Mouse (Mus musculus) spleen, adult 2 months (tissue): ENCODE results near the gene Slc5a3. TPM values are rescaled to one million over a fixed set of nuclear protein-coding genes. Genes with fewer than 3 reads are reported as not detected.

Source experiments
- DNase-seq, 2 experiments: peaks; one replicate each; pipeline versions ENCODE4 v3.0.0 to v3.0.0-alpha.2; 2012 to 2021; ENCODE audit warnings: low spot score in 2 of 2, low read depth in 1 of 2
- H3K27ac ChIP-seq: fragments of 200-500 bp; 2 replicates; pipeline ENCODE4 v1.5.1; 2012; ENCODE audit warnings: low read length, inconsistent platforms; ENCODE audit not compliant: insufficient read depth
- H3K27me3 ChIP-seq: fragments of 200-500 bp; 2 replicates; pipeline ENCODE4 v1.6.1; 2012; ENCODE audit warnings: mild to moderate bottlenecking, moderate library complexity, low read length, inconsistent platforms; ENCODE audit not compliant: control insufficient read depth, insufficient read depth
- H3K36me3 ChIP-seq: fragments of 200-500 bp; 2 replicates; pipeline ENCODE4 v1.6.1; 2012; ENCODE audit warnings: mild to moderate bottlenecking, low read length, inconsistent platforms; ENCODE audit not compliant: control insufficient read depth, insufficient read depth
- H3K4me1 ChIP-seq: fragments of 200-500 bp; 2 replicates; pipeline ENCODE4 v1.6.1; 2011; ENCODE audit warnings: inconsistent platforms; ENCODE audit not compliant: control insufficient read depth, insufficient read depth, insufficient read length
- H3K4me3 ChIP-seq: fragments of 200-500 bp; 2 replicates; pipeline ENCODE4 v1.5.1; 2011; ENCODE audit warnings: mild to moderate bottlenecking, inconsistent platforms; ENCODE audit not compliant: insufficient read depth, insufficient read length; ENCODE audit errors: extremely low read depth
- CTCF ChIP-seq: fragments of 200-500 bp; IDR thresholded peaks from 2 replicates; pipeline ENCODE4 v1.5.1; 2011; ENCODE audit warnings: mild to moderate bottlenecking, inconsistent platforms; ENCODE audit not compliant: insufficient read depth, insufficient read length, insufficient replicate concordance; ENCODE audit errors: extremely low read depth
- POLR2A ChIP-seq: fragments of 200-500 bp; IDR thresholded peaks from 2 replicates; pipeline ENCODE4 v1.6.1; 2011; ENCODE audit warnings: low read depth, low read length, inconsistent platforms
- WGBS: fragments of 180-500 bp; shearing (Covaris S2); methylation state at CpG from one replicate; pipeline ENCODE4 v1.1.7; 2018; 5-methylcytosine and 5-hydroxymethylcytosine counted together
- polyA plus RNA-seq: library from polyadenylated mRNA; depleted of rRNA; stranded (reverse); fragments of >200 nt; gene quantifications from 2 replicates; pipeline ENCODE4 v1.2.3, GENCODE M21; 2012

The Slc5a3 gene
- polyA plus RNA-seq, 1 experiment = 0.74 TPM

- TF ChIP-seq POLR2A = no peak
- no peak for TF ChIP-seq CTCF
- Histone ChIP-seq H3K36me3 (no peaks in the 10 kb centered on the region), H3K4me1 (no peaks in the 10 kb centered on the region), H3K4me3 (no peak overlapping the region), H3K27ac (no peak overlapping the region), H3K27me3 (no peaks in the 10 kb centered on the region)
- WGBS = 88% methylated on average over 13 of the region's 13 CpGs
- no peak for DNase-seq
These were observed 60.9 kb downstream of the Slc5a3 start for GRCm38 (mm10) chr16:92119013-92119515.

- Histone ChIP-seq H3K4me1 (no peaks in the 10 kb centered on the region), H3K36me3 (no peaks in the 10 kb centered on the region), H3K4me3 (no peak overlapping the region), H3K27ac (no peak overlapping the region), H3K27me3 (no peaks in the 10 kb centered on the region)
- DNase-seq = no peak
- no peak for TF ChIP-seq CTCF
- no peak for TF ChIP-seq POLR2A
- 89% methylated on average over 17 of the region's 17 CpGs for WGBS
These were observed 62.9 kb downstream of the Slc5a3 start for GRCm38 (mm10) chr16:92120899-92121531.

- no peaks in the 10 kb centered on the region for H3K36me3 ChIP-seq
- TF ChIP-seq POLR2A = no peak
- TF ChIP-seq CTCF = no peak
- no peak for DNase-seq
- no peak overlapping the region for H3K4me3 ChIP-seq
- no peaks in the 10 kb centered on the region for H3K27me3 ChIP-seq
- H3K4me1 ChIP-seq = no peaks in the 10 kb centered on the region
- H3K27ac ChIP-seq = no peak overlapping the region
- WGBS = 62% methylated on average over 4 of the region's 4 CpGs
These were observed 69.1 kb downstream of the Slc5a3 start for GRCm38 (mm10) chr16:92127226-92127625.

- H3K36me3 ChIP-seq = no peaks in the 10 kb centered on the region
- no peak for TF ChIP-seq POLR2A
- TF ChIP-seq CTCF = no peak
- H3K27ac ChIP-seq = no peak overlapping the region
- WGBS = 87% methylated on average over 5 of the region's 5 CpGs
- H3K4me3 ChIP-seq = no peak overlapping the region
- no peaks in the 10 kb centered on the region for H3K4me1 ChIP-seq
- DNase-seq = no peak
- H3K27me3 ChIP-seq = no peaks in the 10 kb centered on the region
These were observed 69.5 kb downstream of the Slc5a3 start for GRCm38 (mm10) chr16:92127666-92128065.

- WGBS = 80% methylated on average over 8 of the region's 8 CpGs
- H3K4me1 ChIP-seq = no peaks in the 10 kb centered on the region
- no peaks in the 10 kb centered on the region for H3K36me3 ChIP-seq
- H3K27ac ChIP-seq = no peak overlapping the region
- no peaks in the 10 kb centered on the region for H3K27me3 ChIP-seq
- TF ChIP-seq CTCF = no peak
- TF ChIP-seq POLR2A = no peak
- no peak for DNase-seq
- no peak overlapping the region for H3K4me3 ChIP-seq
These were observed 71.7 kb downstream of the Slc5a3 start for GRCm38 (mm10) chr16:92129843-92130242.

- Histone ChIP-seq H3K27ac (no peak overlapping the region), H3K4me1 (no peaks in the 10 kb centered on the region), H3K27me3 (no peaks in the 10 kb centered on the region), H3K4me3 (no peak overlapping the region), H3K36me3 (no peaks in the 10 kb centered on the region)
- DNase-seq = no peak
- TF ChIP-seq CTCF = no peak
- no peak for TF ChIP-seq POLR2A
- 77% methylated on average over 4 of the region's 4 CpGs for WGBS
These were observed 74.4 kb downstream of the Slc5a3 start for GRCm38 (mm10) chr16:92132511-92132910.

- 89% methylated on average over 11 of the region's 11 CpGs for WGBS
- Histone ChIP-seq H3K4me1 (no peaks in the 10 kb centered on the region), H3K27me3 (no peaks in the 10 kb centered on the region), H3K36me3 (no peaks in the 10 kb centered on the region), H3K27ac (no peak overlapping the region), H3K4me3 (no peak overlapping the region)
- DNase-seq = no peak
- TF ChIP-seq CTCF = no peak
- TF ChIP-seq POLR2A = no peak
These were observed 76.1 kb downstream of the Slc5a3 start for GRCm38 (mm10) chr16:92134148-92134764.
